Mouse (Mus musculus) embryo, embryonic 10.5 days (tissue): Measurements from ENCODE around the gene Arhgap18.

Source experiments
- DNase-seq: peaks from one replicate; pipeline ENCODE4 v3.0.0-alpha.2; 2015; ENCODE audit warnings: low spot score

Gene Arhgap18

DNA sequence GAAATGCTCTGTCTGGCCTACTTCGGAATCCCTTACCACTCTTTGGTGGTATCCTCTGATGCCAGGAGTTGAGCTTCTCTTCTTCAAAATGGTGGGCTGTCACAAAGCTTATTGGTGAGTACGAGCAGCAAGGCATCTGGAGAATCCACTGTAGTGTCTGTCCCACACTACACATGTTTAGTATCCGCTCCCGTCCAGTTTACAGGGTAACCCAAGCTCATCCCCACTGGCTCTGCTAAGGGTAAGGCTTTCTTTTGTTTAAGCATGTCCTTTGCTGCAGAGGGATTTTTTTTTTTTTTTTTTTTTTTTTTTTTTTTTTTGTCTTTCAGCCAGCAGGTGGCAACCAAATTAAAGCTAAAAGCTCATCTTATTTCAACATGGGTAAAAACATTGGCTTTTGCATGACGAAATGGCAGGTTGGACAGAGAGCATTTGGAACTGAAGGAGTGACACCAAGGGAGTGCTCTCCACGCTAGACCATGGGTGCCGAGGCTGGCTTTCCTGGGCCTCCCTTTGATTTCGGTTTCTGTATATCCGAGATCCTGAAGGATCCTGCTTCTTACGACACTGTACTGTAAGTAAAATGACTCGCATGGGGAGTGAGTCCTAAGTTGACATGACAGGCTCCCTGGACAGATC, at the start of gene Arhgap18:
Gene Arhgap18 (plus strand): TSS at position 493 of the 639 bp plus-strand sequence.
- no peak for DNase-seq

GRCm38 (mm10) chr10:26710458-26711011, 42.7 kb upstream of the Arhgap18 start:
- no peak for DNase-seq

DNA sequence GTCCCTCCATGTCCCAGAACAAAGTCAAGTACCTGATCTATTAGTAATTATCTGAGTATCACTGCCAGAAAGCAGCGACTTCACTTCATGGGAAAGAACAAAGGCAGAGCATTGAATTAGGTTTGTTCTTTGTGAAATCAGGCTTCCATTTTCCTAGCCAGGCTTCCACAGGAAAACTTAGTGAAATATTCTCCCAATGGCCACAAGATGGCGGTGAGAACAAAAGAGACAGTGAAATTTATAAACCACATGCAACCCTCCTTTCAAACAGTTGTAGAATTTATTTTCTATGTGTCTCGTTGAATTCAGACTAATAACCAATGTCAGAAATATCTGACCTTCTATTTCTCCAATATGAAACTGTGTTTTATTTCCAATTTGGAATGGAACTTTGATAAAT, 42.2 kb upstream of the Arhgap18 start:
- peak; percentile 82 for DNase-seq

DNA sequence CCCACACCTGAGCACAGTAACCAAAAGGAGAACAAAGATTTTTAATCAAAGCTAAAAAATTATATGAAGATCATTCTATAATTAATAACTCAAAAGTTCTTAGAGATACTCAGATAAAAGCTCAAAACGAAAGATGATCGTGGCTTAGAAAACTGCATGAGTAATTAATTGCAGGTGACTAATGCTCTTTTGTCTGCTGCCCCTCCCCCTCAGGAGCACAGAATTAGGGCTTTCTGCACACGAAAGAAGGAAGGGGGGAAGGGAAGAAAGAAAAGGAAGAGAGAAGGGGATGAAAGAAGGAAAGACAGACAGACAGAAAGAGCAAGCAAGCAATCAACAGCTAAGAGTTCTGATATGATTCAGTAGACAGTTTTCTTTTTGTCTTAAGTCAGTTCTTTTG, 39.2 kb upstream of the Arhgap18 start:
- no peak for DNase-seq

- DNase-seq: no peak
Observed at GRCm38 (mm10) chr10:26724704-26725103, 28.5 kb upstream of the Arhgap18 start.

GRCm38 (mm10) chr10:26725255-26725654, 28.0 kb upstream of the Arhgap18 start:
- DNase-seq: no peak

DNA sequence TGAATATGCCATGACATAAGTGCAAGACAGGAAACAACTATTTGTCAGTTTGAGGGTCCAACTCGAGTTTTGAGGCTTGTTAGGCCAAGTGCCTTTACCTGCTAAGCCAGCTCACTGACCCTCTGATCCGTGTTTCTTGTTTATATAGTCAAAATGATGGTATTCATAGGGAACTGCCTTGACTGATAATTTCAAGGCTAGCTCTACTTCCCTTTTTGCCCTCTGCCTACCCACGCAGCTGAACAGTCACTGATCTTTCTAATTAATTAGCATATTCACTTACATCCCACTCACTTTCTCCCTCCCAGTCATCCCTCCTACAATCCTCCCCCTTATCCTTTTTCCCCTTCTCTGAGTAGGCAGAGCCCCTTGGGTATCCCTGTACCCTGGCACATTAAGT, 2.4 kb upstream of the Arhgap18 start:
- no peak for DNase-seq

DNA sequence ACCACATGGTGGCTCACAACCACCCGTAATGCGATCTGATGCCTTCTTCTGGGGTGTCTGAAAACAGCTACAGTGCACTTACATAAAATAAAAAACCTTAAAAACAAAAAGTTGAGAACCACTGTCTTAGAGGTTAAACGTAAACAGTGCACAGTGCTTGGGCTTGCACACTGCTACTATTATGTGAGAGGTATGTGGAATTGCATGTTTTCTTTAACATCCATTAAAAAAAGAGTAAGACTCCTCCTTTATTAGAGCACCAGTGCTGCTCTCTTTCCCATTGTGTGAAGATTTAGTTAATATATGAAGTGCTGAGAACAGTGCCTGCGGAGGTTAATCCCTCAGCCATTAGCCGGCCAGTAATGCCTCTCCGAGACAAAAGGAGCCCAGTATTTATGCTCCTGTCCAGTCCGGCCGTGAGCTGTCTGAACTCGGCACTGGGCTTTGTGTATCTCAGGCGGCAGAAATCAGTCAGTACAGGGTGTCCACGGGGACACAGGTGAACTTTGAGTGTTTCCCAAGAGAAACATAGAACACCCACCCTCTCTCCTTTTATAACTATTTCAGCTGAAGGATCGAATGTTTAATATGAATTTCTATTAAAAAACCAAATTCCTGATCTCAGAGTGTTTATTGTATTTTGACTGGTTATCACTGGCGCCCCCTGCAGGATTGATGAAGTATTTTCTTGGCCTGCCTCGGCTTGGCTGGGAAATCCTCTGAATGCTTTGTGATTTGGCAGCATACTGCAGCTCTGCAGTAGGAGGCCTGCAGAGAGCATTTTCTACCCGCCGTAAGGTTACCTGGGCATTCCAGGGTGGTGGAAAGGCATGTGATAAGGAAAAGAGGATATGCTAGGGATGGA, 925 bp upstream of the Arhgap18 start:
- DNase-seq: peak; percentile 62

- no peak for DNase-seq
Observed at GRCm38 (mm10) chr10:26754006-26754405, 785 bp downstream of the Arhgap18 start.

DNA sequence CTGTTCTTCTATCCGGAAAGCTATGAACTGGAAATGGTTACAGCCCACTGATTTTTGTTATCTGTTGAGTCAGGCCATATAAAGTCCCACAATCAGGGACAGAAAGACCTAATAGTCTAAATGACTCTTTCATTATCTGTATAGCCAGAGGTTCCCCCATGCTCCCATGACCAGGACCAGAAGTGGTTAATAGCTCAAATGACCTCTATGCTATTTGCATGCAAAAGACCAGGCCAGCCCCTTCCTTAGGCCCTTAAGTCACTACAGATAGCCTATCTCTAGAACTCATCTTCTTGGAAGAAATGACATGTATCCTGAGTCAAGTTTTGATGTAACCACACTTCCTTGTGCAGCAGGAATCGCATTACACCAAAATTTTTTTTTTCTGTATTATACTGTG, 4.0 kb downstream of the Arhgap18 start:
- no peak for DNase-seq

DNA sequence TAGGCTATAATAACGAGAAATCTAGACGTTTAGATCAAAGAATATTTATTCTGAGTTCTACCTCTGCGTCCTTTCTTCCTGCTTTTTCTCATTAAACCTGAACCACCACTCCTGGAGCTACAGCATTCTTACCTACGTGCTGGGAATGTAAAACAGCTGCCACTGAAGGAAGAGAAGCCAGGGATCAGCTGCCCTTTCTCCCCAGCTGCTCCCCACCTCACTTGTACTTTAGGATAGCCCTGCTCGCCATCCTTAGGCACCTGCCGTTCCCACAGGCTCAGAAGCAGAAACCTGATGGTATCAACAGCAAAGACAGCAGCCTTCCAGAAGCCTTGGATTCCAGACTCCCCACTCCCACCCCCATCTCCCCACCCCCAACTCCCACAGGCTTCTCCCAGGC, 6.2 kb downstream of the Arhgap18 start:
- no peak for DNase-seq

DNA sequence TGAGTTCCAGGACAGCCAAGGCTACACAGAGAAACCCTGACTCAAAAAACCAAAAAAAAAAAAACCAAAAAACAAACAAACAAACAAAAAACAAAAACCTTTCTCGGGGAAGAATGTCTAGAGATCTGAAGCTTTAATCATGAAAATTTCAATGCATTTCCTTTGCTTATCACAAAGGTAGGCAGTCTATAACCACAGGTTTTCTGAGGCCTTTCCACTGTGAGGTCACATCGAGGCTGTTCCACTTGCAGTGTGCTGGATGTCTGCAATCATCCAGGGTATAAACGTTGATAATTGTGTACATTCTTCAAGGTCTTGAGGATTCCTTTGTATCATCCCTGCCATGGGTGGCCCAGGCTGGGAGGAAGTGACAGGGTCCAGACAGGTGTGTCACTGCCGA, 7.9 kb downstream of the Arhgap18 start:
- no peak for DNase-seq

GRCm38 (mm10) chr10:26761991-26762903, 9.0 kb downstream of the Arhgap18 start:
- peak; percentile 14 for DNase-seq

DNA sequence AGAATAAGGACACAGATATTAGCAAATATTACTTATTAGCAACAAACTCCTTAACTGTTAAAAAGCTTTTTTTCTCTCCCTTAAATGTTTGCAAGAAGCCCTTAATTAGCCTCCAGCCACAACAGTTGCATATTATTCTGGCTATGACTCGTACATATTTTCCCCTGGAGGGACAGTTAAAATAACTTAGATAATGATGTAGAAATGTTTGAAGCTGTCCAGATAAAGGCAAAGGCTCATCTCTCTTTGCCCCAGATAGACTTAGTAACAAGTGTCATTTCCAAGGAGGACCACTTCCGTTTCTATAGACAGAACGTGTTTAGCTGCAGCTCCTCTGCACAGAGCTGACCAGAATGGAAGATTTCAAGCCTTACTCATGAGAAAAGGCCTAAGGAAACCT, 14.0 kb downstream of the Arhgap18 start:
- no peak for DNase-seq

GRCm38 (mm10) chr10:26768943-26769342, 15.7 kb downstream of the Arhgap18 start:
- DNase-seq: no peak

- no peak for DNase-seq
Observed at GRCm38 (mm10) chr10:26770035-26770434, 16.8 kb downstream of the Arhgap18 start.

- DNase-seq: peak; percentile 93
Observed at GRCm38 (mm10) chr10:26771938-26772623, 18.9 kb downstream of the Arhgap18 start.

DNA sequence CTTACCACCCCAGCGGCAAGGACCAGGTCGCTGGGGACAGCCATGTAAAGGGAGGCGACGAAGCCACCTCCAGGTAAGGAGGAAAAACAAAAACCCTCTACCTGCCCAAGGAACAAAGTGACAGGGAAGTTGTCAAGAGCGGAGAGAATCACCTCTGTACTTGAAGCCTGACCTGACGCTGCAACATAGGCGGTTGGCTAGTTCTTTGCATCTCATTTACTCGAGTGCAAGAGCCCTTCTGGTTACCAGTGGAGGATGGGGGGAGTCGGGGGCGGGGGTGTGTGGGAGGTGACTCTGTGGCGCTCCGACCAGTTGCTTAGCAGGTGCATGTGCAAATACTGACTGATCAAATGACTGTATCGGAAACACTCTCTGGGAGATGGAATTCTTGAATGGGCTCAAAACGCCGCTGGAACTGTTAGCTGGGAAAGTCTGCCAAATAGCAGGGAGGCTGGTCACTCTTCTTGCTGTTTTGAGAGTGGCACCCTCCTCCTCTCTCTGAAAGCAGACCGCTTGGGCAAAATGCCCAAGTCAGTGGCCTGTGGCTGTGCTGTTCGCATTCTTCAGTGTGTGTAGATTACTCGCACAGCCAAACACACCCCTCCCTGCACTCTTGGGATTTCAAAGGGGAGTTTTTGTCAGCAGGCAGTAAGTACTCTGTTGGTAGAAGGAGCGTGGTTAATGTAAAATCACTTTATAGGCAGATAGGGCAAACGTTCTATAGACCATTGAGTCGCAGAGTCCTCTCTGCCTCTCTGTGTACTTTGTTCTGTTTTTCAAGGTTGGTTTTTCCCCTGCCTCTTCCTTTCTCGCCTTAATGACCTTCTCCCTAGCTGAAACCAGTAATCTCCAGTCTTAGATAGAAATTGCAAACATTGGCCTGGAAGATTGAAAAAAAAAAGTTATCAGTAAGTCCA, 19.7 kb downstream of the Arhgap18 start:
- DNase-seq: peak; percentile 35

DNA sequence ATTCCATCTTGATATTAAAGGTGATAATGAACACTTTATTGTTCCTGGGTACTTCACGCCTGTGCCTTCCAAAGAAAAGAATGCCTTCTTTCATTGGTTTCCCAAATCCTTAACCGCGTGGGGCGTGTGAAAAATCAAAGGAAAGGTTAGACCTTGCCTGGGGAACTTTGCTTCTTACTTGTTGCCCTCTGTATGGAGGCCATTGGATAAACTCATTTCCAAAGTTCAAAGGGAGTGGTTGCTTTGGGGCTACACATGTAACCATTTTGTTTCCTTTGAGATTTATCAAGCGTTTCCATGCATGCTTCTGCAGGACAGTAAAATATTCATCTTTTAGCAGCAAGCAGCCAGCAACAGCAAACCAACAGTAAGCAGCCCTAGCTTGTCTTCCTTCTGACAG, 20.3 kb downstream of the Arhgap18 start:
- peak; percentile 17 for DNase-seq

- no peak for DNase-seq
Observed at GRCm38 (mm10) chr10:26774266-26774665, 21.0 kb downstream of the Arhgap18 start.
